Mouse (Mus musculus) cortical plate, adult 2 months (tissue): ENCODE measurements around the gene Ift52. TPM values are rescaled to one million over a fixed set of nuclear protein-coding genes. Genes with fewer than 3 reads are reported as not detected.

Experiments used
- H3K27ac ChIP-seq: fragments of 200-500 bp; 2 replicates; pipeline ENCODE4 v1.5.1; 2012; ENCODE audit warnings: low read length, control low read depth, inconsistent platforms; ENCODE audit not compliant: insufficient read depth
- H3K4me1 ChIP-seq: fragments of 200-500 bp; 2 replicates; pipeline ENCODE4 v1.6.1; 2011; ENCODE audit warnings: low read length; ENCODE audit not compliant: control insufficient read depth, insufficient read depth
- H3K4me3 ChIP-seq: fragments of 200-500 bp; 2 replicates; pipeline ENCODE4 v1.5.1; 2011; ENCODE audit warnings: mild to moderate bottlenecking, low read length, control low read depth; ENCODE audit not compliant: insufficient read depth
- CTCF ChIP-seq: fragments of 200-500 bp; IDR thresholded peaks from 2 replicates; pipeline ENCODE4 v1.5.1; 2011; ENCODE audit warnings: mild to moderate bottlenecking, control low read depth, low read length; ENCODE audit not compliant: insufficient read depth; ENCODE audit errors: extremely low read depth
- POLR2A ChIP-seq: fragments of 200-500 bp; IDR thresholded peaks from 2 replicates; pipeline ENCODE4 v1.6.1; 2011; ENCODE audit warnings: mild to moderate bottlenecking, low read length, control low read depth; ENCODE audit not compliant: insufficient read depth; ENCODE audit errors: extremely low read depth
- polyA plus RNA-seq: library from polyadenylated mRNA; depleted of rRNA; stranded (reverse); fragments of >200 nt; gene quantifications from 2 replicates; pipeline ENCODE4 v1.2.3, GENCODE M21; 2012; rRNA removed

Gene Ift52
- 34.0 and 34.2 TPM in 2 replicates for polyA plus RNA-seq

GRCm38 (mm10) chr2:163016916-163017743 is at the start of gene Ift52:
Ift52 (plus strand) TSS chr2:163017354.
- TF ChIP-seq CTCF (no peak), POLR2A (peak; percentile 55; the same call in 1 of the 2 replicates)
- H3K4me3 ChIP-seq = peak within 1 kb of the TSS; percentile 74
- H3K4me1 ChIP-seq = peaks cover 6% of the 10 kb centered on the region; the same call in 1 of the 2 replicates
- H3K27ac ChIP-seq = peak within 1 kb of the TSS; percentile 71; the same call in 1 of the 2 replicates

- Histone ChIP-seq H3K27ac (no peak overlapping the region), H3K4me3 (no peak overlapping the region), H3K4me1 (no peaks in the 10 kb centered on the region)
- TF ChIP-seq CTCF (peak; percentile 65), POLR2A (no peak)
These were observed 48.8 kb upstream of the Ift52 start for GRCm38 (mm10) chr2:162968357-162968756.

GRCm38 (mm10) chr2:162969101-162969500 is 48.1 kb upstream of the Ift52 start:
- H3K4me1 ChIP-seq = no peaks in the 10 kb centered on the region
- TF ChIP-seq POLR2A (no peak), CTCF (no peak)
- H3K4me3 ChIP-seq = no peak overlapping the region
- H3K27ac ChIP-seq = no peak overlapping the region

DNA sequence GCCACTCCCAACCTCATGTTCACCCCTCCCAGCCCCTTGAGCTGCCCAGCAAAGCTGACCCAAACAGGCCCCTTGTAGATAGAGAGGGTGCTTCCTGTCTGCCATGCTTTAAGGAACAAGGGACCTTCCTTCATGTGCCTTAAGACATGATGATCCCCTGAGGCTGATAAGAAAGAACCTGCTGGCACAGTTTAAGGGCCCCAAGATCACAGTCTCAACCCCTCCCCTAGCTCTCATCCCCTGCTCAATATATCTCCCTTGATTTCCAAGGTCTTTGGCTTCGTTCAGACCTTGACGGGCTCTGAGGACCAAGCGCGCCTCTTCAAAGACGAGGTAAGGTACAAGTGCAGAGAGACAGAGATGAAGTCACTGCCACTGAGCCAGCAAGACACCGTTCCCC is 46.3 kb upstream of the Ift52 start:
- H3K4me3 ChIP-seq = no peak overlapping the region
- H3K27ac ChIP-seq = no peak overlapping the region
- TF ChIP-seq POLR2A (no peak), CTCF (no peak)
- H3K4me1 ChIP-seq = no peaks in the 10 kb centered on the region

- no peak for TF ChIP-seq POLR2A
- TF ChIP-seq CTCF = no peak
- H3K4me3 ChIP-seq = no peak overlapping the region
- no peak overlapping the region for H3K27ac ChIP-seq
- H3K4me1 ChIP-seq = no peaks in the 10 kb centered on the region
These were observed 44.4 kb upstream of the Ift52 start for GRCm38 (mm10) chr2:162972752-162973151.

DNA sequence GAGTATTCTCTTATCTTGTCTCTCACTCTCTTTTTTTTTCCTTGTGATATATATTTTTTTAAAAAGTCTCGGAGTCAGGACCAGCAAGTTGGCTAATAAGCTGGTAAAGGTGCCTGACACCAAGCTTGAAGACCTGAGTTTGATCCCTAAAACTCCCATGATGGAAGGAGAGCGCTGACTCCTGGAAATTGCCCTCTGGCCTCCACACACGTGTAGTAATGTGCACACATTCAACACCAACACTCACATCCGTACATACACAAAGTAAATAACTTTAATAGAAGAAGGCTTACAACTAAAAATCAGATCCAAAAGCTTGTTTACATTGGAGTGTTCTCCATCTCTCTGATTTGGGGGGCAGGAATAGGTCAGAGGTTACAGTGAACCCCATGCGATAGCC is 43.9 kb upstream of the Ift52 start:
- TF ChIP-seq CTCF = no peak
- TF ChIP-seq POLR2A = no peak

DNA sequence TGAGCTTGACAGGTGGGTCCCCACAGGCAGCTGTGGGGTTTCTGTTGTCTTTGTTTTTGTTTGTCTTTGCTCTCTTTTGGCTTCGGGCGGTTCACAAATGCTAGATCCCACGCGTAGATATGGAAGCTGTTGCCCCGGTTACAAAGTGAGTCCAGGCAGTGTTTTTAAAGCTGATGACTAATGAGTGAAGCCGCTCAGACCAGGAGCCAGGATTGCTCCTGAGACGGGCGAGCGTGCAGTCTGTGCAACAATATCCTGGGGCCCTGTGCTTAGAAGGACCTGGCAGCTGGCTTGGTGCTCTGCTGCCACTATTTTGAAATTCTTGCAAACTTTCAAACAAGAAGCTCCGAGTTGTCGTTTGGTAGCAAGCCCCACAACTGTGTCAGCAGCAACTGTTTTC is 43.5 kb upstream of the Ift52 start:
- Histone ChIP-seq H3K27ac (no peak overlapping the region), H3K4me3 (no peak overlapping the region), H3K4me1 (no peaks in the 10 kb centered on the region)
- no peak for TF ChIP-seq POLR2A
- TF ChIP-seq CTCF = no peak

More for the DNA sequence above, 43.9 kb upstream of the Ift52 start:
- Histone ChIP-seq H3K4me1 (no peaks in the 10 kb centered on the region), H3K27ac (no peak overlapping the region), H3K4me3 (no peak overlapping the region)

DNA sequence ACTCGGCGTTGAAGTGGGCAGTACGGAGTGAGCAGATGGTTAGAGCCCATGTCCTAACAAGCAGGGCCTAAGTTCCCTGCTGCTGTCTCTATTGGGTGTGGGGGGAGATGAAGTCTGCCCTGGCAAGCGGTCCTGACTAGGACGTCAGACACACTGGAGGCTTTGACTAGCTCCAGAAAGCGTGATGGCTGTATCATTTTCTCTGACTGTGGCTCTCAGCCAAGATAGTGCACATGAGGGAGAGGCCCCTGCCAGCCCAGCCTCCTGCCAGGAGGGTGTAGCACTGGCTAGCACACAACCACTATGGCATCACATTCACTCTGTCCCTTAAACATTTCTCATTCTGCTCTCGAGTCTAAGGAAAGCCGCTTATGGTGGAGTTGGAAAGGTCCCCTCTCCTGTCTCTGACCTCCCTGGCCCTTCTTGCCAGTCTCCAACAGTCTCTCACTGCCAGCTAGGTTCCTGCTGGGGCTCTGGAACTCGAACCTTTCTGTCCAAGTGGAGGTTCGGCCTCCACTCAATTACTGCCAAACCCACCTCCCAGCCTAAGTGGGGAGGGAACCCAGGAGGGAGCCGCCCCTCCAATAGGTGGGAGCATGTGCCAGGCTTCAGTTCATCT is 41.9 kb upstream of the Ift52 start:
- Histone ChIP-seq H3K27ac (0 out of 2 replicates have a peak overlapping the region, but pooled peaks have one; percentile 10), H3K4me1 (no peaks in the 10 kb centered on the region), H3K4me3 (no peak overlapping the region)
- no peak for TF ChIP-seq CTCF
- TF ChIP-seq POLR2A = no peak

- no peak overlapping the region for H3K4me3 ChIP-seq
- TF ChIP-seq POLR2A = no peak
- TF ChIP-seq CTCF = no peak
- no peak overlapping the region for H3K27ac ChIP-seq
- H3K4me1 ChIP-seq = no peaks in the 10 kb centered on the region
These were observed 41.2 kb upstream of the Ift52 start for GRCm38 (mm10) chr2:162976001-162976400.
